Mouse (Mus musculus) bone marrow, adult 2 months (tissue): ENCODE results near the gene Hmbs. TPM values are rescaled to one million over a fixed set of nuclear protein-coding genes. Genes with fewer than 3 reads are reported as not detected.
A peak's percentile ranks its signal among the peaks of the same experiment; 100 is the strongest.

Experiments
- H3K27ac ChIP-seq: fragments of 200-500 bp; 2 replicates; pipeline ENCODE4 v1.5.1; 2012; ENCODE audit warnings: low read depth, mild to moderate bottlenecking, control low read depth, inconsistent platforms, low read length; ENCODE audit not compliant: control insufficient read depth, poor library complexity, insufficient read depth
- H3K4me1 ChIP-seq: fragments of 200-500 bp; 2 replicates; pipeline ENCODE4 v1.6.1; 2011; ENCODE audit warnings: low read length; ENCODE audit not compliant: control insufficient read depth, insufficient read depth
- H3K4me3 ChIP-seq: fragments of 200-500 bp; replicated peaks from 2 replicates; pipeline ENCODE3; 2011; ENCODE audit warnings: mild to moderate bottlenecking, low read depth, low read length, control low read depth; ENCODE audit not compliant: control insufficient read depth
- CTCF ChIP-seq: fragments of 200-500 bp; IDR thresholded peaks from 2 replicates; pipeline ENCODE4 v1.5.1; 2011; ENCODE audit warnings: low read length, control low read depth; ENCODE audit not compliant: control insufficient read depth, insufficient read depth
- POLR2A ChIP-seq: fragments of 200-500 bp; IDR thresholded peaks from 2 replicates; pipeline ENCODE4 v1.6.1; 2011; ENCODE audit warnings: low read depth, mild to moderate bottlenecking, control low read depth, low read length, borderline replicate concordance; ENCODE audit not compliant: control insufficient read depth
- WGBS: fragments of 180-500 bp; shearing (Covaris S2); methylation state at CpG from one replicate; pipeline ENCODE4 v1.1.7; 2018; 5-methylcytosine and 5-hydroxymethylcytosine counted together
- polyA plus RNA-seq: library from polyadenylated mRNA; stranded (reverse); fragments of >200 nt; gene quantifications from 2 replicates; pipeline ENCODE4 v1.2.4, GENCODE M21; 2011; ENCODE audit warnings: low replicate concordance; ENCODE audit not compliant: missing spikeins, insufficient read depth, insufficient read length

Gene Hmbs
- polyA plus RNA-seq, 1 experiment = 824 TPM

DNA sequence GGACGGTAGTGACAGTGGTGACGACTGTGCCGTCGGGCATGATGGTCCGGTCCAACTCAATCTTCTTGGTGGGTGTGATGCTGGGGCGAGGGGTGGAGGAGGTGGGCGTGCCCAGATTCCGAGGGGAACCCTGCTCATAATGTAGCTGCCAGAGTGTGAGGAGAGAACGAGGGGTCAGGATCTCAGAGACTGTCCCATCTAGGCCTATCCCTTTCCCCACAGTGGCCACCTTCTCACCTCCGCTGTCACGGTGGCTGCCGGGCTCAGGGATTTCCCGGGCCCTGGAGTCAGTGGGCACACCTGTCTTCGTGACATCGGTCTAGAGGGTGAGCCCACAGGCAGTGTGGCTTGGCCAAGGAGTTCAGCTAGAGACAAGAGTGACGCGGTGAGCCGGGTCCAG is 29.1 kb downstream of the Hmbs start:
- WGBS = 97% methylated on average over 18 of the region's 18 CpGs
- TF ChIP-seq CTCF = no peak
- TF ChIP-seq POLR2A = 0 out of 2 replicates have a peak, but pooled peaks have one; percentile 11
- Histone ChIP-seq H3K27ac (no peak overlapping the region), H3K4me3 (no peak overlapping the region), H3K4me1 (peaks cover 3% of the 10 kb centered on the region)

DNA sequence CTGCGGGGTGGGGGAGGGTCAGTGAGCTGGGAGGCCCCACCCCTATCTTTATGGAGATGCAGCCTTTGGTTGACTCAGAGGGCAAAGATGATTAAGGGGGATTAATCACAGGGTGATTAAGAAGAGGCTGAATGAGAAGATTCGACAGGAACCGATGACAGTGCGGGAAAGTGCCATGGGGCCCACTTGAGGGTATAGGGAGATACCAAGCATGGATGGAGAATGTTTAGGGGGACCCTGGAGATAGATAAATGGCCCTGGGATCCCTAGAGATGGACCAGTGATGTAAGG is 29.8 kb downstream of the Hmbs start:
- H3K27ac ChIP-seq = no peak overlapping the region
- TF ChIP-seq POLR2A = no peak
- TF ChIP-seq CTCF = no peak
- H3K4me3 ChIP-seq = no peak overlapping the region
- WGBS = 95% methylated on average over 4 of the region's 4 CpGs
- peaks cover 3% of the 10 kb centered on the region for H3K4me1 ChIP-seq

GRCm38 (mm10) chr9:44313476-44314256 is 30.4 kb downstream of the Hmbs start:
- no peak overlapping the region for H3K4me3 ChIP-seq
- peaks cover 3% of the 10 kb centered on the region for H3K4me1 ChIP-seq
- TF ChIP-seq POLR2A = no peak
- no peak for TF ChIP-seq CTCF
- 92% methylated on average over 19 of the region's 19 CpGs for WGBS
- no peak overlapping the region for H3K27ac ChIP-seq

DNA sequence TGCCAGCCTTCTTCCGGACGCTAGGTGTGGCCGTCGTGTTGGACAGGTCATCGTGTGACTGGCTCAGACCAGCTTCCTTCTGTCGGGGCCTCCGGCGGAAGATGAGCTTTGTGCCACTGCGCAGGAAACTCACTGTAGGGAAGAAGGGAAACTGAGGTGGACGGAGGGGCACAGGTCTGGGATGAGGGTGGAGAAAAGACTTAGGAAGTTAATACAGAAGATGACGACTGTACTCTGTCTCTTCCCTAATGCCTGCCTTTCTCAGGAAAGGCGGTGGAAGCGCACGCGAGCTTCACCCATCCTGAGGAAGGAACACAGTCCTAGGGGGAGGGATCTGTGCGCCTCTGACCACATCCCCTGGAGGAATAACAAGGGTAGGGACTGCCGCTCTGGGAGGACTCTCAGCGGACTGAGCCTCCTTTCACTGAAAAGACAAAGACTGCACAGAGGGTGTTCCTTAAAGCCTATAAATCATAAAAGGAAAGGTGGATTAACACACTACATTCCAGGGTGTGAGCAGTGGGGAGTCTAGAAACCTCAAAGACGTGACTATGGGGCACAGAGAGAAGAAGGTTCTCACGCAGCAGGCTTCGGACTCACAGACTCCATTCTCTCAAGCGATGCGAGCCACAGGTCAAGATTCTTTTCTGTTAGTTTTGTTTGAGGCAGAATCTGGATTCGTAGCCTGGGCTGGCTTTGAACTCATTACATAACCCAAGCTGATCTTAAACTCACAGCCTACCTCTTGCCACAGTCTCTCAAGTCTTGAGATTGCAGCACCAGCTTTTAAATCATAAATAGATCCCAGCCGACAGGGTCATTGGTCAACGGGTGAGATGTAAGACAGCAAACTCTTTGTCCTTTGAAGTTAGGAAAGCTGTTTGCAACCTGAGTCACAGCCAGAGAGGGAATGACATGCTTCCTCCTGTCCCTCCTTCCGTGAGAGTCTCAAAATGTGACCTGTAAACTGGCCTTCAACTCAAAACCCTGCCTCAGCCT is 32.6 kb downstream of the Hmbs start:
- Histone ChIP-seq H3K4me3 (no peak overlapping the region), H3K4me1 (no peaks in the 10 kb centered on the region), H3K27ac (no peak overlapping the region)
- no peak for TF ChIP-seq CTCF
- TF ChIP-seq POLR2A = no peak
- WGBS = 46% methylated on average over 27 of the region's 27 CpGs

GRCm38 (mm10) chr9:44310750-44311135 is 33.3 kb downstream of the Hmbs start:
- H3K27ac ChIP-seq = no peak overlapping the region
- no peaks in the 10 kb centered on the region for H3K4me1 ChIP-seq
- no peak for TF ChIP-seq POLR2A
- TF ChIP-seq CTCF = no peak
- no peak overlapping the region for H3K4me3 ChIP-seq
- whole genome bisulfite sequencing = 70% methylated on average over 10 of the region's 10 CpGs

DNA sequence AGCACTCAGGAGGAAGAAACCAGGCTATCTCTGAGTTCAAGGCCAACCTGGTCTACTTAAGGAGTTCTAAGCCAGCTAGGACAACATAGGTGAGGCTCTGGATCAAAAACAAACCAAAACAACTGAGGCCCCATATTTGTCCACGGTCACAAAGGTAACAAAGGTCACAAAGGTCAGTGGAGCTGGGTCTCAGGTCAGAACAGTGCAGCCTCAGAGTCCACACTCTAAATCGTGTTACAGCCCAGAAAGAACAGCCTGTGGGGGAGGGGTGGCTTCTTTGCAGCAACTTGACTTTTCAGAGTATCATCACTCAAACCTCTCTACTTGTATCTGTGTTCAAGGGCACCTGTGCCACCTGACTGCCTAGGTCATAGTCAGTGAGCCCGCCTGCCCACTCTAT is 34.3 kb downstream of the Hmbs start:
- TF ChIP-seq POLR2A = no peak
- no peak for TF ChIP-seq CTCF
- Histone ChIP-seq H3K4me1 (no peaks in the 10 kb centered on the region), H3K27ac (no peak overlapping the region), H3K4me3 (no peak overlapping the region)
- WGBS = 78% methylated on average over 3 of the region's 3 CpGs

- WGBS = 62% methylated on average over 2 of the region's 2 CpGs
- no peak overlapping the region for H3K4me3 ChIP-seq
- H3K4me1 ChIP-seq = no peaks in the 10 kb centered on the region
- TF ChIP-seq CTCF = no peak
- no peak for TF ChIP-seq POLR2A
- peak overlapping the region; percentile 34; the same call in 1 of the 2 replicates for H3K27ac ChIP-seq
Measured at GRCm38 (mm10) chr9:44307248-44307647, 36.8 kb downstream of the Hmbs start.

DNA sequence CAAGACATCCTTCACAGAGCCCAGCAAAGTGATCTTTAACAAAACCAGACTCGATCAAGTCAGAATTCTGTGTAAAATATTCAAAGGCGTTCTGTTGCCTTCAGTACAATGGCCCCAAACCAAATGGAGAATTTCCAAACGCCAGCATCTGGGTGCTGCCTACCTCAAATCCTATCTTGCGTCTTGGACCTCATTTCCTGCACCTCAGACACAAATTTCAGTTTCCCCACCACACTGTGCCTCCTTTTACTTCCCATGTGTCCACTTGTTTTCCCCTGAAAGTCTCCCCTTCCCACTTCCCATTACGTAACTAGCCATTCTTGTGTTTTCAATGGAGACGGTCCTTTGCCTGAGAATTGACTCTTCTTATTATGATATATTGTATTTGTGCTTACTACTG is 37.5 kb downstream of the Hmbs start:
- H3K4me1 ChIP-seq = no peaks in the 10 kb centered on the region
- no peak overlapping the region for H3K27ac ChIP-seq
- TF ChIP-seq CTCF = no peak
- no peak for TF ChIP-seq POLR2A
- no peak overlapping the region for H3K4me3 ChIP-seq
- WGBS = 70% methylated on average over 6 of the region's 6 CpGs
